Mouse (Mus musculus): ENCODE results near the gene Gnai2. TPM values are rescaled to one million over a fixed set of nuclear protein-coding genes. Genes with fewer than 3 reads are reported as not detected.
A peak's percentile ranks its signal among the peaks of the same experiment; 100 is the strongest.

Gene Gnai2
- polyA plus RNA-seq, 1 experiment from 2014 or later = 334 TPM

DNA sequence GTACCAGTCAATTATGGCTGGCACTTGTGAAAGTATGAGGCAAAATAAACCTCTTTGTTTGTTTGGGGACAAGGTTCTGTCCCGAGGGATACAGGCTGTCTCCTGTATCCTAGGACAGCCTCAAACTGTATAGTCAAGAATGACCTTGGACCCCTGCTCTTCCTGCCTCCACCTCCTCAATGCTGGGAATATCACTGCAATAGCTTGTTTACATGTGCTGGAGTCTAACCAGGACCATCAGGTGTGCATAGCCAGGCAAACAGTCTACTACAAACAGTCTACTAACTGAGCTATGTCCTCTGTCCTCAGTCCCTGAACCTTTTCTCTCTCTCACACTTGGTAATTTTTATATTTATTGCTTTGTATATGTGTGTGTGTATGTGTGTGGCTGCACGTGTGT lies 18.3 kb upstream of the Gnai2 start:
- H3K9ac ChIP-seq = no peak overlapping the region
- no peak overlapping the region for H3K27ac ChIP-seq
- H3K4me1 ChIP-seq (replicated peaks) = peaks cover 4% of the 10 kb centered on the region
- no peak overlapping the region for H3K4me2 ChIP-seq (replicated peaks)
- no peaks in the 10 kb centered on the region for H3K36me3 ChIP-seq
- no peak for ATAC-seq
- no peaks in the 10 kb centered on the region for H3K27me3 ChIP-seq (replicated peaks)
- no peaks in the 10 kb centered on the region for H3K9me3 ChIP-seq
- 62% methylated on average over 2 of the region's 2 CpGs for WGBS
- H3K4me3 ChIP-seq (replicated peaks) = no peak overlapping the region

DNA sequence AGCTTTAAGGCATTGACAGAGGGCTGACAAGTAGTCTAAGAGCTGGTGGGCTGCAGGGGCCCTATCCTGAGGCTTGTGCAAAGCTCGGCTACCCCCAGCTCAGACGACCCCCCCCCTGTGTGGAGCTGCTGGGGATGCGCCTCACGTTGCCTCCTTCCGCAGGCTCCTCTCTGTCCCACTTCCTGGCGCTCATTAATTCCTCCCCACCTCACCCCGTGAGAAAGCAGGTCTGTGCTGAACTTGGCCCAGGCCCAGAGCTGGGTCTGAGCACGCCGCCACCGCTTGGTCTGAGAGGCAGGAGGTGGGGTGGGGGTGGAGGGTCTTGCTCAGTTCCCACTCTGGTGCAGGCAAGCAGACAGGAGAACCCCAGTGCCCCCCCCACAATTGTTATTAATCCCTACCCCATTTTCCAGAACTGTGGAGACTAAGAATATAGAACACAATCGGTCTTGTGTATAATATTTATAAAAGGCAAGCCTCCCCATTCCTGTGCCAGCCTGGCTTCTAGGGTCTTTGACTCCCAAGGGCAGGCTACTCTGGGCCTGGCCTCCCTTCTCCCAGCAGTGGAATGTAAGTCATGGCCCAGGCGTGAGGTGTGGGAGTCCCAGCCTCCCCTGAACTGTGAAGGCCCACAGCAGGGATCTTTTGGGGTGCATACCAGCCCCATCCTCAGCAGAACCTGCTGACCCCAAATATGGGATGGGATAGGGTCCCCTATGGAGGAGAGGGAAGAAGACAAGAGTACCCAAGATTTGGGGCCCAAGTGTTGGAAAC lies 15.7 kb upstream of the Gnai2 start:
- H3K9me3 ChIP-seq = no peaks in the 10 kb centered on the region
- H3K4me1 ChIP-seq (replicated peaks) = peaks cover 4% of the 10 kb centered on the region
- no peak overlapping the region for H3K27ac ChIP-seq
- ATAC-seq = no peak
- no peaks in the 10 kb centered on the region for H3K27me3 ChIP-seq (replicated peaks)
- 28% methylated on average over 12 of the region's 12 CpGs for WGBS
- H3K4me3 ChIP-seq (replicated peaks) = no peak overlapping the region
- no peaks in the 10 kb centered on the region for H3K36me3 ChIP-seq
- no peak overlapping the region for H3K4me2 ChIP-seq (replicated peaks)
- H3K9ac ChIP-seq = no peak overlapping the region

DNA sequence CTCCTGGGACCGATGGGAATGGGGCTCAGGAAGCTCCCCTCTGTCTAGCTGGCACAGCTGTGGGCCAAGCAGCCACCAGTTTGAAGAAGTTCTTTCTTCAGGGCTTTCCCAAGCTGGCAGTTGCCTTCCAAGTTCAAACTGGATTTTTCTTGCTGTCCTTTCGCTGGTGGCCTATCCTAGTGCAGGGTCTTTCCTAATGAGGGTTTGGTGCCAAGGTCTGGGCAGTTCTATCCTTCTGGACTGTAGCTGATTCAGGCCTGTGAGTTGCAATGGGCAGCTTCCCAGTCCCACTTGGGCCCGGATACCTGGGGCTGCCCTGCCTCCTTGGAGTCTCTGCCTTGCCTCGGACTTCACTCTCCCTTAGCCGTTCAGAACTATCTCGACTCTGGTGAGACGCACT lies 15.1 kb upstream of the Gnai2 start:
- Histone ChIP-seq H3K27me3 (replicated peaks) (no peaks in the 10 kb centered on the region), H3K27ac (no peak overlapping the region), H3K9ac (no peak overlapping the region), H3K9me3 (no peaks in the 10 kb centered on the region), H3K36me3 (no peaks in the 10 kb centered on the region), H3K4me3 (replicated peaks) (no peak overlapping the region), H3K4me2 (replicated peaks) (no peak overlapping the region), H3K4me1 (replicated peaks) (peaks cover 3% of the 10 kb centered on the region)
- WGBS = 73% methylated on average over 7 of the region's 7 CpGs
- ATAC-seq = no peak

DNA sequence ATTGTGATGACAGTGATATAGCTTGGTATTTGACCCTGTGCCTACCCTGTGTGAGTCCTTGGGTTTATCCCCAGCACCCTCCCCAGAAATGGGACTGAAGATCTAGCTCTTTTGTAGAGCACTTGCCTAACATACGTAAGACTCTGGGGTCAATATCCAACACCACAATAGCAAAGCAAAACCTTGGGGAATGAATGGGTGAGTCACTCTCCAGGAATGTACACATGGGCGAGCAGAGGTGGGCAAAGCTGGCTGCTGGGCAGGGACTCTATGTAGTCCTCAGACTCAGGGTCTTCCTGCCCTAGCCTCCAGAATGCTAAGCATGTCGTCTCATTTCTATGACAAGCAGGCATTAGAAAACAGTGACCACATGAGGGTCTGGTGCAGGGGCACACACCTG lies 13.6 kb upstream of the Gnai2 start:
- Histone ChIP-seq H3K9ac (no peak overlapping the region), H3K36me3 (no peaks in the 10 kb centered on the region), H3K27me3 (replicated peaks) (no peaks in the 10 kb centered on the region), H3K4me1 (replicated peaks) (peaks cover 5% of the 10 kb centered on the region), H3K4me2 (replicated peaks) (no peak overlapping the region), H3K9me3 (no peaks in the 10 kb centered on the region), H3K4me3 (replicated peaks) (no peak overlapping the region), H3K27ac (no peak overlapping the region)
- ATAC-seq = no peak
- 52% methylated on average over 3 of the region's 3 CpGs for WGBS

DNA sequence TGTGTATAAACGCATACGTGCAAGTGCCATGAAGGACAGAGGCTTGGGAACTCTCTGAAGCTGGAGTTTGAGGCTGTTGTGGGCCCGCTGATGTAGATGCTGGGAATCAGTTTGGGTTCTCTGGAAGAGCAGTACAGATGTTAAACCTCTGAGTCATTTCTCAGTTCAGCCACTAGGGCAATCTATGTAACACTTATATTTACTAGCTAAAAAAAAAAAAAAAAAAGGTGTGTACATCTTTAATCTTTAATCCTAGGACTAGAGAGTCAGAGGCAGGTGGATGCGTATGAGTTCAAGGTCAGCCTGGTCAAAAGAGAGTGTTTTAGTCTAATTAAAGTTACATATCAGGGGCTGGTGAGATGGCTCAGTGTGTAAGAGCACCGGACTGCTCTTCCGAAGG lies 11.8 kb upstream of the Gnai2 start:
- Histone ChIP-seq H3K9ac (no peak overlapping the region), H3K4me2 (replicated peaks) (no peak overlapping the region), H3K27ac (no peak overlapping the region), H3K36me3 (no peaks in the 10 kb centered on the region), H3K9me3 (no peaks in the 10 kb centered on the region), H3K27me3 (replicated peaks) (no peaks in the 10 kb centered on the region), H3K4me3 (replicated peaks) (no peak overlapping the region), H3K4me1 (replicated peaks) (peaks cover 5% of the 10 kb centered on the region; the same call in 1 of the 2 replicates)
- 81% methylated on average over 6 of the region's 6 CpGs for WGBS
- ATAC-seq = no peak

DNA sequence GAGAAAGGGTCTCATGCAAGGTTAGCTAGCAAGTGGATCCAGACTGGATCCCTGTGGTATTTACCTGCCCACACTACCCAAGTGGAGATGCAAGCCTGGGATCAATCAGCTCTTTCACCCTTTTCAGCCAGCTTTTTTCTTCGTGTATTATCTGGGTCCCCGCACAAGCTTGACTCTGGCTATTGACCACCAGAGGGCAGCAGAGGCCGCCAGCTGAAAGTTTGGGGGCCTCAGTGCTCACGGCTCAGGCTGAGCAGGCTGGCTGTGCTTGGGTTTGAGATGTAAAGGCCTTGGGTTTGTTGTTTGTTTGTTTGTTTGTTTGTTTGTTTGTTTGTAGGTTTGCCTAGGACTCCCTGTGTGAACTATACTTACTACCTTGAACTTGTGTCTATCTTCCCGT lies 10.4 kb upstream of the Gnai2 start:
- peak; percentile 72 for ATAC-seq
- H3K9ac ChIP-seq = no peak overlapping the region
- no peak overlapping the region for H3K4me3 ChIP-seq (replicated peaks)
- H3K27ac ChIP-seq = no peak overlapping the region
- H3K4me1 ChIP-seq (replicated peaks) = peaks cover 5% of the 10 kb centered on the region; the same call in 1 of the 2 replicates
- H3K9me3 ChIP-seq = no peaks in the 10 kb centered on the region
- H3K27me3 ChIP-seq (replicated peaks) = no peaks in the 10 kb centered on the region
- WGBS = 13% methylated on average over 5 of the region's 5 CpGs
- H3K4me2 ChIP-seq (replicated peaks) = 0 out of 2 replicates have a peak overlapping the region, but pooled peaks have one; percentile 69
- no peaks in the 10 kb centered on the region for H3K36me3 ChIP-seq

DNA sequence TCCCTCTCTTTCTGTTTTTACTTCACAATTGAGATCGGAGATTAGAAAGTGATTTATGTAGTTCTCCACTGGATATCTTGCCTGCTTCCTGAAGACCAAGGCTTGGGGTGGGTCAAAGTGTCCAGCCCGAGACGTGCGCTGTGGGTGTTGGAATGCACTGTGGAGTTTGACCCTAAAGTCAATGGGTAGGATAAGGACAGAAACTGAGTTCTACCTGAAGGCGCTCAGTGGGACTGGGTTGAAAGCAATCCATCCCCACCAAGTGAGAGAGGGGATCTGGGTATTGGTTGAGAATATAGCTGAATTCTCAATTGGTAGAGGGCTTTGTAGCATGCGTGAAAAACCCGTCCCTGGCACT lies 10.0 kb upstream of the Gnai2 start:
- 0 out of 2 replicates have a peak, but pooled peaks cover 3% of the 10 kb centered on the region for H3K4me1 ChIP-seq (replicated peaks)
- H3K4me2 ChIP-seq (replicated peaks) = peak overlapping the region; percentile 69
- no peak overlapping the region for H3K27ac ChIP-seq
- peak overlapping the region; percentile 32; the same call in 1 of the 2 replicates for H3K4me3 ChIP-seq (replicated peaks)
- H3K36me3 ChIP-seq = no peaks in the 10 kb centered on the region
- peak; percentile 63 for ATAC-seq
- H3K9ac ChIP-seq = peak overlapping the region; percentile 42
- 34% methylated on average over 7 of the region's 7 CpGs for WGBS
- H3K27me3 ChIP-seq (replicated peaks) = no peaks in the 10 kb centered on the region
- no peaks in the 10 kb centered on the region for H3K9me3 ChIP-seq

DNA sequence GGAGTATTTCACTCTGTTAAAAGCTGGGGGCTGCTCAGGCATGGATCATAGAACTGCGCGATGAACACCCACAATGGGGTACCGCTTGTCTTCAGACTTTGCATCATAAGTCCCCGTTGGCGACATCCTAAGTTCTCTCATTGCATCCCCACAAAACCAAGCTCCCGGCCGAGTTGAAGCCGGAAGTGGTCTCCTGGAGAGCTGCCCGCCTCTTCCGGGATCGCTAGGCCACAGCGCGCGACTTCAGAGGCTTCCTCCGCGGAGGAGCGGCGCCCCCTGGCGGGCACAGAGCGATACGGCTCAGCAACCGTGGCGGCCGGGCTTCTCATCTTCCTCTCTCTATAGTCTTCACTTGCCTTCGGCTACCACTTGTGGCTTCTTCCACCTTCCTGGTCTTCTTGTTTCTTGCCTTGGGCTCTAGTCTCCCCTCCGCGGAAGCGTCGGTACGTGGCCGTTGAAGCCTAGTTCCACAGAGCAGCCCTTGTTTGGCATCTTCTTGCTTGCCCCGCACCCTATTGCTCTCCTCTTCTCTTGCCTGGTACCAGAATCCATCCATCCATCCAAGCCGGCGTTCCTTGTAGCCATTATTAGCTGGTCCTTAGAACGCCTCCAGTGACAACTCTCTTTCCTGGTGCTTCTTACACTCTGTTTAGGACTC lies 9.5 kb upstream of the Gnai2 start:
- Histone ChIP-seq H3K27me3 (replicated peaks) (no peaks in the 10 kb centered on the region), H3K36me3 (no peaks in the 10 kb centered on the region), H3K9me3 (no peaks in the 10 kb centered on the region), H3K27ac (0 out of 2 replicates have a peak overlapping the region, but pooled peaks have one; percentile 6), H3K4me3 (replicated peaks) (peak overlapping the region; percentile 32), H3K4me2 (replicated peaks) (peak overlapping the region; percentile 69), H3K9ac (peak overlapping the region; percentile 42), H3K4me1 (replicated peaks) (0 out of 2 replicates have a peak, but pooled peaks cover 3% of the 10 kb centered on the region)
- WGBS = 4% methylated on average over 35 of the region's 35 CpGs
- ATAC-seq = peak; percentile 81

DNA sequence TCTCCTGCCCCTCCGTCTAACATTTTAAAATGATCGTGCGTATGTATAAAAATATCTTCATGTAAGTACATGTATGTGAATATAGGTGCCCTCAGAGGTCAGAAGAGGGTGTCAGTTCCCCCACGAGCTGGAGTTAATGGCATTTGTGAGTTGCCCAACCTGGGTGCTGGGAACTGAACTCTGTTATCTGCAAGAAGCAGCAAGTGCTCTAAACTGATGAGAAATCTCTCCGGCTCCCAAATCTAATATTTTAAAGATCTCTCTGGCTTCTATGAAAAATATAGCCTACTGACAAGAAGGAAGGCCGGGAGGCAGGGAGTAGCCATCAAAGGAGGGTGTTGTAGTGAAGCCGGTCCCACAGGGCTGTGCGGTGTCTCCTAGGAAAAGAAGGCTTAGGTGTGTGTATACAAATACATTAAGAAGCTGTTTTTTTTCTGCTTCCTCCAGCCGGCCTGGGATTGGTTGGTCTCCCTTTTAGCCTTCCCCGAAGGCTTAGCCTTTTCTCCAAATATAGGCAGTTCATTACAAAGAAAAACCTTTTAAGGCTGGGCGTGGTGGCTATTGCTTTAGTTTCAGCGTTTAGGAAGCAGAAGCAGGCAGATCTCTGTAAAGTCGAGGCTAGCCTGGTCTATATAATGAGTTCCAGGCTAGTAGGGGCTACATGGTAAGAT lies 8.5 kb upstream of the Gnai2 start:
- ATAC-seq = no peak
- 0 out of 2 replicates have a peak, but pooled peaks cover 3% of the 10 kb centered on the region for H3K4me1 ChIP-seq (replicated peaks)
- no peaks in the 10 kb centered on the region for H3K36me3 ChIP-seq
- no peaks in the 10 kb centered on the region for H3K9me3 ChIP-seq
- H3K27ac ChIP-seq = no peak overlapping the region
- H3K27me3 ChIP-seq (replicated peaks) = no peaks in the 10 kb centered on the region
- H3K4me3 ChIP-seq (replicated peaks) = no peak overlapping the region
- WGBS = 93% methylated on average over 13 of the region's 13 CpGs
- no peak overlapping the region for H3K9ac ChIP-seq
- H3K4me2 ChIP-seq (replicated peaks) = no peak overlapping the region

DNA sequence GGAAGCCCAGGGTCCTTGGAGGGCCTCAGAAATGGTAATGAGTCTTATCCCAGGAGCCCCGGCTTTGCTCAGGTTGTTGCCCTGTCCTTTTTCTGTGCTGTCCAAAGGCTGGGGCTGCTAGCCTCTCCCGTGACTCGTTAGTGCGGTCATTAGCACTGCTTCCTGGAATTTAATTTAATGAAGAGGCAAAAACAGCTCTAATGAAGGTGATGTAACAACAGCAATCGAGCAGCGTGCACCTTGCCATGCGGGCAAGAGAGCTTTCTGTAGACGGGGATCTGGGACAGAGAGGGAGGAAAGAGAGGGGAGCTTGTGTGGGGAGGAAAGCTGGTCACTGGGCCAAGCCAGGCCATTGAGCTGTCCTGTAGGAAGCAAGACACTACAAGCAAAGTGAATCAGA lies 6.5 kb upstream of the Gnai2 start:
- H3K9me3 ChIP-seq = no peaks in the 10 kb centered on the region
- no peak overlapping the region for H3K9ac ChIP-seq
- ATAC-seq = no peak
- H3K27ac ChIP-seq = 0 out of 2 replicates have a peak overlapping the region, but pooled peaks have one; percentile 13
- no peaks in the 10 kb centered on the region for H3K36me3 ChIP-seq
- no peak overlapping the region for H3K4me3 ChIP-seq (replicated peaks)
- H3K4me2 ChIP-seq (replicated peaks) = no peak overlapping the region
- WGBS = 59% methylated on average over 8 of the region's 8 CpGs
- H3K4me1 ChIP-seq (replicated peaks) = 0 out of 2 replicates have a peak, but pooled peaks cover 6% of the 10 kb centered on the region
- H3K27me3 ChIP-seq (replicated peaks) = no peaks in the 10 kb centered on the region

DNA sequence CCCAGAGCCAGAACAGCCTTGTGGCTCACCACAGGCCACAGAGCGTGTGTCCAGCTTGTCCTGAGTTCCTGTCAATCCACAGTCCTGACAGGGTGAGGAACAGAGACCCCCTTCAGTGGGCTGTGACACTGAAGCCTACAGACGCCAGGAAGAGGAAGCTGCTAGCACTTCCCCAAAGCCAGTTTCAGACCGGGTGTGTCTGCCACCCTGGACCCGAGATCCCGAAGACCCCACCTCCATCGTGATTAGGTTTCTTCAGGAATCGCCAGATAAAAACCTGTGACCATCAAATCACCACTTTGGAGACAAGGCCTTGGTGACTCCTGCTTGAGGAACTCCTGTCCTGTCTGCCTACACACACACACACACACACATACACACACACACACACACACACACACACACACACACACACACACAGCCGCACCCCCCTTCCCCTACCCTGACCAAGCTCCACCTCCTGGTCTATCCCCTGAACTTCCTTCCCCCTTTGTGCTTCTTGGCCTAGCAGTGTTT lies 5.1 kb upstream of the Gnai2 start:
- no peaks in the 10 kb centered on the region for H3K36me3 ChIP-seq
- H3K9me3 ChIP-seq = no peaks in the 10 kb centered on the region
- H3K4me2 ChIP-seq (replicated peaks) = no peak overlapping the region
- peaks cover 13% of the 10 kb centered on the region for H3K4me1 ChIP-seq (replicated peaks)
- no peak overlapping the region for H3K9ac ChIP-seq
- no peaks in the 10 kb centered on the region for H3K27me3 ChIP-seq (replicated peaks)
- 0 out of 2 replicates have a peak overlapping the region, but pooled peaks have one; percentile 17 for H3K27ac ChIP-seq
- ATAC-seq = no peak
- 32% methylated on average over 8 of the region's 8 CpGs for WGBS
- no peak overlapping the region for H3K4me3 ChIP-seq (replicated peaks)

DNA sequence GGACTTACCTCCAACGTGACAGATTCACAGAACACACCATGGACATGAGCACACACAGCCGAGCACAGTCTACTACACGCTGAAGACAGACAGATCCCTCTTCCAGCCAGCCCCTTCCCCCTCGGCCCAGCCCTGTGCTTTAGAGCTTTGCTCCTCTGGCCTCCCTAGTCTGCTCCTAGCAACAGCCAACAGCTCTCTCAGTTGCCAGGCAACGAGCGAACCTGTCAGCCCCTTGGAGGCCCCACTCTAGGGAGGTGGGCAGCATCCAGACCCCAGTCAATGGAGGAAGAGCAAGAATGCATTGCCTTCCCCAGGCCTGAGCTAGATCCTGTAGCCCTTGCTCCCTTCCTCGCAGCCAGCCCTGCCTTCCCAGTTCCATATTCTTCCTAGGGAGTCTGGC lies 1.9 kb upstream of the Gnai2 start:
- Histone ChIP-seq H3K4me1 (replicated peaks) (peaks cover 21% of the 10 kb centered on the region), H3K4me2 (replicated peaks) (no peak overlapping the region), H3K27me3 (replicated peaks) (no peaks in the 10 kb centered on the region), H3K9ac (no peak overlapping the region), H3K27ac (peak overlapping the region; percentile 5; the same call in 1 of the 2 replicates), H3K9me3 (no peaks in the 10 kb centered on the region), H3K36me3 (0 out of 2 replicates have a peak, but pooled peaks cover 3% of the 10 kb centered on the region), H3K4me3 (replicated peaks) (no peak overlapping the region)
- WGBS = 22% methylated on average over 7 of the region's 7 CpGs
- no peak for ATAC-seq
